Mouse (Mus musculus) embryo, embryonic 10.5 days (tissue): ENCODE measurements around the gene Srxn1.
A peak's percentile ranks its signal among the peaks of the same experiment; 100 is the strongest.

Experiments
- DNase-seq: peaks from one replicate; pipeline ENCODE4 v3.0.0-alpha.2; 2015; ENCODE audit warnings: low spot score

The Srxn1 gene

GRCm38 (mm10) chr2:152119228-152119865 lies 14.0 kb downstream of the Srxn1 start:
- DNase-seq = no peak

GRCm38 (mm10) chr2:152122896-152123295 lies 17.6 kb downstream of the Srxn1 start:
- DNase-seq = no peak

GRCm38 (mm10) chr2:152128597-152128996 lies 23.3 kb downstream of the Srxn1 start:
- no peak for DNase-seq

- no peak for DNase-seq
Measured at GRCm38 (mm10) chr2:152129778-152130177, 24.5 kb downstream of the Srxn1 start.

- DNase-seq = no peak
Measured at GRCm38 (mm10) chr2:152132016-152132415, 26.7 kb downstream of the Srxn1 start.

GRCm38 (mm10) chr2:152132691-152133090 lies 27.4 kb downstream of the Srxn1 start:
- DNase-seq = no peak

- DNase-seq = no peak
Measured at GRCm38 (mm10) chr2:152139191-152139987, 34.1 kb downstream of the Srxn1 start.

GRCm38 (mm10) chr2:152140941-152141340 lies 35.6 kb downstream of the Srxn1 start:
- no peak for DNase-seq

- DNase-seq = no peak
Measured at GRCm38 (mm10) chr2:152141491-152141890, 36.2 kb downstream of the Srxn1 start.

GRCm38 (mm10) chr2:152142046-152142445 lies 36.7 kb downstream of the Srxn1 start:
- DNase-seq = peak; percentile 87

GRCm38 (mm10) chr2:152142571-152142970 lies 37.3 kb downstream of the Srxn1 start:
- no peak for DNase-seq

- peak; percentile 86 for DNase-seq
Measured at GRCm38 (mm10) chr2:152143279-152144157, 38.2 kb downstream of the Srxn1 start, which contains the start of gene Tcf15. Gene Tcf15 (plus strand): TSS chr2:152143561.

- DNase-seq = no peak
Measured at GRCm38 (mm10) chr2:152144158-152144450, 38.8 kb downstream of the Srxn1 start.

GRCm38 (mm10) chr2:152144501-152144900 lies 39.2 kb downstream of the Srxn1 start:
- no peak for DNase-seq

- DNase-seq = no peak
Measured at GRCm38 (mm10) chr2:152145711-152146110, 40.4 kb downstream of the Srxn1 start.

GRCm38 (mm10) chr2:152147079-152147478 lies 41.8 kb downstream of the Srxn1 start:
- no peak for DNase-seq

GRCm38 (mm10) chr2:152148675-152149074 lies 43.4 kb downstream of the Srxn1 start:
- no peak for DNase-seq

GRCm38 (mm10) chr2:152149891-152150290 lies 44.6 kb downstream of the Srxn1 start:
- DNase-seq = no peak

- DNase-seq = no peak
Measured at GRCm38 (mm10) chr2:152150373-152150772, 45.1 kb downstream of the Srxn1 start.

- peak; percentile 32 for DNase-seq
Measured at GRCm38 (mm10) chr2:152153361-152153760, 48.0 kb downstream of the Srxn1 start.

- no peak for DNase-seq
Measured at GRCm38 (mm10) chr2:152155414-152156208, 50.3 kb downstream of the Srxn1 start.

GRCm38 (mm10) chr2:152156471-152156870 lies 51.2 kb downstream of the Srxn1 start:
- DNase-seq = no peak
